Mouse (Mus musculus) limb, embryonic 11.5 days (tissue): Measurements from ENCODE around the gene Wnt5a. TPM values are rescaled to one million over a fixed set of nuclear protein-coding genes. Genes with fewer than 3 reads are reported as not detected.

Experiments
- ATAC-seq: fragments of 200-750 bp; cut with Nextera tagmentation; 2 replicates; pipeline ENCODE4 v1.8.0; 2017; ENCODE audit warnings: low read depth; ENCODE audit not compliant: insufficient number of reproducible peaks, low FRiP score, low TSS enrichment
- DNase-seq: peaks from one replicate; pipeline ENCODE4 v3.0.0-alpha.2; 2015; ENCODE audit warnings: low spot score
- H3K27ac ChIP-seq: fragments of 300-500 bp; sonication (generic); replicated peaks from 2 replicates; pipeline ENCODE4 v1.5.1; 2014; ENCODE audit warnings: low read depth, mild to moderate bottlenecking, low read length
- H3K27me3 ChIP-seq: fragments of 300-500 bp; sonication (generic); 2 replicates; pipeline ENCODE4 v1.6.1; 2014; ENCODE audit warnings: mild to moderate bottlenecking, low read length, mixed read lengths; ENCODE audit not compliant: control insufficient read depth, insufficient read depth
- H3K36me3 ChIP-seq: fragments of 300-500 bp; sonication (generic); 2 replicates; pipeline ENCODE4 v1.6.1; 2014; ENCODE audit warnings: mild to moderate bottlenecking, low read length, moderate library complexity, mixed read lengths; ENCODE audit not compliant: control insufficient read depth, insufficient read depth
- H3K4me1 ChIP-seq: fragments of 300-500 bp; sonication (generic); 2 replicates; pipeline ENCODE4 v1.6.1; 2014; ENCODE audit warnings: low read length, mixed read lengths; ENCODE audit not compliant: control insufficient read depth, insufficient read depth
- H3K4me2 ChIP-seq: fragments of 300-500 bp; sonication (generic); 2 replicates; pipeline ENCODE4 v1.6.1; 2014; ENCODE audit warnings: low read depth, mild to moderate bottlenecking, moderate library complexity; ENCODE audit not compliant: severe bottlenecking
- H3K4me3 ChIP-seq: fragments of 300-500 bp; sonication (generic); 2 replicates; pipeline ENCODE4 v1.5.1; 2014; ENCODE audit warnings: low read depth, low read length
- H3K9ac ChIP-seq: fragments of 300-500 bp; sonication (generic); 2 replicates; pipeline ENCODE4 v1.6.1; 2014; ENCODE audit warnings: mild to moderate bottlenecking, low read length
- H3K9me3 ChIP-seq: fragments of 300-500 bp; sonication (generic); 2 replicates; pipeline ENCODE4 v1.6.1; 2016; ENCODE audit warnings: low read length; ENCODE audit not compliant: control insufficient read depth
- WGBS: fragments of 180-500 bp; shearing (Covaris S2); extraction: QIAGEN DNeasy Blood & Tissue Kit; methylation state at CpG from one replicate; pipeline ENCODE4 v1.1.7; 2014; 5-methylcytosine and 5-hydroxymethylcytosine counted together
- polyA plus RNA-seq: library from polyadenylated mRNA; unstranded; fragments of >200 nt; fragmentation: Nextera tagmentation; extraction: Ambion mirVana; gene quantifications from 2 replicates; pipeline ENCODE4 v1.2.1, GENCODE M21; 2014

Gene Wnt5a
- polyA plus RNA-seq, 1 experiment from 2014 or later, result 110 TPM

GRCm38 (mm10) chr14:28531531-28531930 is 27.0 kb downstream of the Wnt5a start:
- ATAC-seq (no peak), DNase-seq (no peak)
- Histone ChIP-seq H3K27ac (no peak overlapping the region), H3K36me3 (no peaks in the 10 kb centered on the region), H3K9ac (no peak overlapping the region), H3K9me3 (no peaks in the 10 kb centered on the region), H3K4me2 (no peak overlapping the region), H3K4me3 (no peak overlapping the region), H3K27me3 (no peaks in the 10 kb centered on the region), H3K4me1 (peaks cover 8% of the 10 kb centered on the region; the same call in 1 of the 2 replicates)
- WGBS, result 68% methylated on average over 1 of the region's 1 CpGs

DNA sequence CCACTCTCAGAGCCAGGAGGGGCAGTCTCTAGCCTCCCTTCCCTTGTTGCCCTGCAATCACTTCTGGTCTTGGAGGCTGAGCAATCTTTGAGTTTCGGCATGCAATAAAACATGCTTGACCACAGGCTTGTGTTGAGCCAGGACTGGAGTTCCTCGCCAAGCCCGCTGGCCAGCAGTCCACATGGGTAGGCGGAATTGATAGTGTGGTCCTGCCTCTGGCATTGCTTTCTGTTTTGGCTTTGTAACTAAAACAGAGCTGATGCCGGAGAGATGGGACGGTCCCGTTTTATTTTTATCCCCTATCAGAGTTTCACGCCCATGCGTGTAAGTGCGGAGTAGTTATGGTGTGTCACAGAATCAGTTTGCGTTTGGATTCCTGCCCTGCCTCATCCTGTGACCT is 28.4 kb downstream of the Wnt5a start:
- DNase-seq (no peak), ATAC-seq (no peak)
- 91% methylated on average over 11 of the region's 11 CpGs for WGBS
- Histone ChIP-seq H3K4me1 (peaks cover 5% of the 10 kb centered on the region; the same call in 1 of the 2 replicates), H3K36me3 (no peaks in the 10 kb centered on the region), H3K4me3 (no peak overlapping the region), H3K9ac (no peak overlapping the region), H3K27ac (no peak overlapping the region), H3K9me3 (no peaks in the 10 kb centered on the region), H3K27me3 (no peaks in the 10 kb centered on the region), H3K4me2 (no peak overlapping the region)

- Histone ChIP-seq H3K4me2 (no peak overlapping the region), H3K36me3 (no peaks in the 10 kb centered on the region), H3K27me3 (no peaks in the 10 kb centered on the region), H3K4me3 (no peak overlapping the region), H3K9ac (no peak overlapping the region), H3K4me1 (peaks cover 5% of the 10 kb centered on the region; the same call in 1 of the 2 replicates), H3K9me3 (no peaks in the 10 kb centered on the region), H3K27ac (no peak overlapping the region)
- DNase-seq, result no peak
- ATAC-seq, result no peak
- WGBS, result 69% methylated on average over 2 of the region's 2 CpGs
Observed at GRCm38 (mm10) chr14:28533876-28534275, 29.3 kb downstream of the Wnt5a start.

DNA sequence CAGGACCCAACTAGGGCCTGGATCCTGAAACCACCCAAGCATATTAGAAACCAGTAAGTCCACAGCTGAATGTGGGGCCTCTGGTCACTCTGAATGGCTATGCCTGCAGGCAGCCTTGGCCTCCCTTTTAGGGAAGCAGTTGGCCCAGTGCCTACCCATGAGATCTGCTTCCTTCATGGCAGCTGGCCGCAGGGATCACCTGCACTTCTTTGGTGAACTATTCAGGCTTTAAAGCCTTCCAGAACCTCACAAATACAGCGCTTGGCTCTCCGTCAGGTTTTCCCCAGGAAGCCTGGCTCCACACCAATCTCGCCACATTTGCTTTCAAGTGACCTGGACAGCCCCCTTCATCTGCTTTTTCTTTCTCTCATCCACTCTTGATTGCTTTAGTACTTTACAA is 31.3 kb downstream of the Wnt5a start:
- 55% methylated on average over 4 of the region's 4 CpGs for WGBS
- ATAC-seq (no peak), DNase-seq (no peak)
- no peak overlapping the region for H3K27ac ChIP-seq
- no peaks in the 10 kb centered on the region for H3K27me3 ChIP-seq
- no peaks in the 10 kb centered on the region for H3K9me3 ChIP-seq
- no peak overlapping the region for H3K9ac ChIP-seq
- no peak overlapping the region for H3K4me2 ChIP-seq
- peaks cover 5% of the 10 kb centered on the region; the same call in 1 of the 2 replicates for H3K4me1 ChIP-seq
- no peaks in the 10 kb centered on the region for H3K36me3 ChIP-seq
- no peak overlapping the region for H3K4me3 ChIP-seq

GRCm38 (mm10) chr14:28539577-28539976 is 35.0 kb downstream of the Wnt5a start:
- peaks cover 12% of the 10 kb centered on the region for H3K4me1 ChIP-seq
- H3K9me3 ChIP-seq, result no peaks in the 10 kb centered on the region
- no peaks in the 10 kb centered on the region for H3K36me3 ChIP-seq
- ATAC-seq (no peak), DNase-seq (no peak)
- H3K4me2 ChIP-seq, result no peak overlapping the region
- H3K27me3 ChIP-seq, result no peaks in the 10 kb centered on the region
- 47% methylated on average over 6 of the region's 6 CpGs for WGBS
- no peak overlapping the region for H3K27ac ChIP-seq
- no peak overlapping the region for H3K9ac ChIP-seq
- no peak overlapping the region for H3K4me3 ChIP-seq

GRCm38 (mm10) chr14:28542117-28542741 is 37.7 kb downstream of the Wnt5a start:
- Histone ChIP-seq H3K9me3 (no peaks in the 10 kb centered on the region), H3K4me3 (no peak overlapping the region), H3K9ac (no peak overlapping the region), H3K36me3 (no peaks in the 10 kb centered on the region), H3K4me1 (peaks cover 9% of the 10 kb centered on the region), H3K27me3 (no peaks in the 10 kb centered on the region), H3K4me2 (no peak overlapping the region), H3K27ac (no peak overlapping the region)
- WGBS, result 15% methylated on average over 4 of the region's 4 CpGs
- ATAC-seq (peak; percentile 83), DNase-seq (peak; percentile 76)

- H3K27ac ChIP-seq, result no peak overlapping the region
- H3K27me3 ChIP-seq, result no peaks in the 10 kb centered on the region
- H3K4me2 ChIP-seq, result no peak overlapping the region
- 72% methylated on average over 6 of the region's 6 CpGs for WGBS
- ATAC-seq (no peak), DNase-seq (no peak)
- H3K9me3 ChIP-seq, result no peaks in the 10 kb centered on the region
- no peak overlapping the region for H3K9ac ChIP-seq
- no peaks in the 10 kb centered on the region for H3K4me1 ChIP-seq
- H3K36me3 ChIP-seq, result no peaks in the 10 kb centered on the region
- H3K4me3 ChIP-seq, result no peak overlapping the region
Observed at GRCm38 (mm10) chr14:28561861-28562260, 57.3 kb downstream of the Wnt5a start.
